Mouse (Mus musculus) c-Kit-positive CD71-positive TER-119-negative erythroid progenitor cells, embryonic 14.5 days (primary cell): ENCODE measurements at regions not wholly inside any gene's neighbourhood (a gene's known extent, or its start where the extent isn't known, plus 50 kb on each side); places are given as distances from the start of the nearest gene placed in this dataset.

Experiments used
- DNase-seq: peaks from one replicate; pipeline ENCODE4 v3.0.0-alpha.2; 2013; ENCODE audit warnings: low read depth

DNA sequence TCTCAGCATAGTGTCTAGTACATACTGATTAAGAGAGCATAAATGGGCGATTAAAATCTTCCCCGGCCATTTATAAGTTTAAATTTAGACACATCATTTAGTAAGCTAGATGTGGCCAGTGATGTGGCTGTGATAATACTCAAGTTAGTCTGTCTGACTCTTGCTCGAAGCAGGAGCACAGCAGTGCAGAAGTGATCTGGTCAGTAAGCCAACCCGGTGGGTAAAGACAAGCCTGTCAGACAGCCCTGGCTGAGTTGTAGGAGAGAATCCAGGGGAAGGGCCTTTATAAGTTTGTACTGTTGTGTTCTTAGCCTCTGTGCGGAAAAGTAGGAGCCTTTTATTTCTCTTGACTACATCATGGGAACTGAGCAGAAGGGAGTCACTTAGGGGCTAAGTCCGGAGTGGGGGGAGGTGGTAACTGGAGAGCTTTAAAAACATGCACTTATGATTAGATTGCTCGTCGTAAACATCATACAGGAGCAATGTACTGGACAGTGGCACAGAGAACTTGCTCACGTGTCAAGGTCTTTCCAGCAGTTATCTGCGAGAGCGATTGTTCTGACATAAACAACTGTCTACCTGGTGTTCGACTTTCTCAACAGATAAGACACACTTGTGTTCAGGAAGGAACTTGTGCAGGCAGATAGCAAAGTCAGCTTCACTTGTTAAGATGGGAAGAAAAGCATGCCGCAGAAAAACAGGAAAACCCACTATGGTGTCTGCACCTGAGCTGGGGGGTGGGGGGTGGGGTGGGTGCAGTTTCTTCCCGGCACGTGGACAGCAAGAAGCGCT is 122.5 kb upstream of the Zeb2 start:
- peak; percentile 56 for DNase-seq

DNA sequence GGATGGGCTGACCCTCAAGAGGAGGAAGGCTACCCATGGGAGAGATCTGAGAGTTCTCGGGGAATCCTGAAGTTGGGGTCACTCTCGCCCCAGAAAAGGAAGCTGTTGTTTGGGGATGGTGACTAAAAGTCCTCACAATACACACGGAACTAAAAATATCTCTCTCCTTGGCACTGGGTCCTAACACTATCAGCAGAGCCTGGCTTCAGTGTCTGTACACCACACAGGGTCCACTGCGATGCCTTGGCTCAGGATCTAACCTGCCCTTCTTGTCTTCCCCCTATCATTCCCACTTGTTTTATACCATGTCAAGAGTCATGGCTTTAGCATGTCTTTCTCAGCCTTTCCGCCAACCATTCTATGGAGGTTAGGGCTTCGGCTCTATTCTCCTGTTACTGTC is 121.8 kb upstream of the Zeb2 start:
- no peak for DNase-seq

DNA sequence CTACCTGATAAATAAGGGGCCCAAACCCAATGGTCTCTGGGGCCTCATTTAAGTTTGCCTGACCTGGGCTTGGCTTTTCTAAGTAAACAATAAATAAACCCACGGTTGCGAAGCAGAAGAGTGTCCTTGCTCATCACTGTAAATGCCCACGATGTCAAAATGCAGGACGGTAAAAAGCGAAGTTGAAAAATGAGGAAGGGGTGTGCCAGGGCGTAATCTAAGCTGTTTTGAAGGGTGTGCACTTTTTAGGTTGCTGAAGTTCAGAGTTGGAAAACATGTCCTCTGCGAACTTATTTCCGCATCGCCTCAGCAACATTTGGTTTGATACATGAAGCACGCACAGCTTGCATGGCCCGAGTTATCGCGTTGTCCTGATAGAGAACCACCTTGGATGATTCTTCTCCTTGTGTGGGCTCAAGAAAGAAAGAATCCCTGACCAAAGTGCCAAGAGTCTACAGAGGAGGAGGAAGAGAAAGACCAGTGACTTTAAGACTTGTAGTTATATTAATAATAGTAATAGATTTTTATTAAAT is 119.0 kb upstream of the Zeb2 start:
- no peak for DNase-seq

DNA sequence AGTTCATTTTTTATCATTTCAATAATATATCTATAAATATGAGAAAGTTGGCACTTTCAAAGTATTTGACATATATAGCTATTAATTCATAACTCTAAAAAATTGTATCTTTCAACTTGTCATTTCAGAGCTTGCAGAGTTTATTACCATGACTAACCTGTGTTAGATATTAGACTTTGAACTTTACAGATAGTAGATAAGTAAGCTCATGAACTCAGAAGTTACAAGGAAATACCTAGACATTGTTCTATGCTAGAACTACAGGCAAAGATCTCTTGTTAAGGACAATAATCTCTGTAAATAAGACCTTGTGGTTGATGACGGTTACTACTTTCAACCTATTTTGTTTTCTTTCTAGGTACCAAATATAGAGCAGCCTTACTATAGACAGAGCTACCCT is 117.0 kb upstream of the Zeb2 start:
- no peak for DNase-seq

DNA sequence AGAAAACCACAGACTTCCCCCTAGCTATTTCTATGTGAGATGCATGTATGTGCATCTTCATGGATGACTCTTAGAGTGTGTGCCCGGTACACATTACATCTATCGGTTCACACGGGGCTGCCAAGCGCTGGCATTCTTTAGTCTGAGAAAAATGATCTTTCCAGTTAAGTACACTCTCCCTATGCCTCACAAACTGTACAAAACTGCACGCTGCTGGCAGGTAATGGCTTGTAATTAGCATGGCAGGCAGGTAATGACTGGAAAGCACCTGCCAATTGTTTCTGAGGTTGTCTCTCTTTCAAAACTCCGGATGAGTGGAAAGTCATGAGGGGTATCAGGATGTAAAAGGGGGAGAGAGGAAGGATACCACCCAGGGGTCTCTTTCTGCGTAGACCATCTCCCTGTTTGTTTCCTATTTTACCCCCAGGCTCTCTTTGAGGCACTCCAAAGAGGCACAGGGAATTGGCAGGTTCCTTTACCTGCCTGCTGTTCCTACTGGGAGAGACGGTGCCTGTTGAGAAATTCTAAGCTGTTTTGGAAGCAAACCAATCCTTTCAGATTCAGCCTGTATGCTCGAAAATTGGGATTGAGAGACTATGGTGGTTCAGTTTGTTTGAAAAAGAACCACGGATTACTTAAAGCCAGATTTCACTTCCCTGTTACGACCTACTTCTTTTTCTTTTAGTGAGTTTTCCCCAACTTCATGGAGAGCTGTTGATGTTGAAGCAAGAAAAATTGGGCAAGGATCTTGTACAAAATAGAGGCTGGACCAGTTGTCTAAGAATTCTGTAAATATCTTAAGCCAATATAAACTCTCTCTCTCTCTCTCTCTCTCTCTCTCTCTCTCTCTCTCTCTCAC is 113.4 kb upstream of the Zeb2 start:
- DNase-seq: no peak

DNA sequence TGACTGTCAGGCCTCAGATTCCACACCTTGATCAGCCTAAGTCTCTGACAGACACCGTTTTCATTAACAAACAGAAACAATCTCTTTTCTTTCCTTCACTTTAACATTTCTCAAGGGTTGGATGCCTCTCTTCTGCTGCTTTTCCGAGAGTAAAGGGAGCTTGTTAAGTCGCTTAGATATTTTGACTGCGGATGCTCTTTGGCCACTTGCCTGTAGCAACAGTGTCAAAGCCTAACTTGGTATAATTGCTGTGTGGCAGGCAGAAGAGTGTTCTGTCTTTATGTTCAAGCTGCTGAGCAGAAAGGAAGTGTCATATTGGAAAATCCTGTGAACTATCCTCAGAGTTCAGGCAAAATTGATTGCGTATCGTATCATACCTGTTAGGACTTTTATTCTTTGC is 112.3 kb upstream of the Zeb2 start:
- DNase-seq: no peak

DNA sequence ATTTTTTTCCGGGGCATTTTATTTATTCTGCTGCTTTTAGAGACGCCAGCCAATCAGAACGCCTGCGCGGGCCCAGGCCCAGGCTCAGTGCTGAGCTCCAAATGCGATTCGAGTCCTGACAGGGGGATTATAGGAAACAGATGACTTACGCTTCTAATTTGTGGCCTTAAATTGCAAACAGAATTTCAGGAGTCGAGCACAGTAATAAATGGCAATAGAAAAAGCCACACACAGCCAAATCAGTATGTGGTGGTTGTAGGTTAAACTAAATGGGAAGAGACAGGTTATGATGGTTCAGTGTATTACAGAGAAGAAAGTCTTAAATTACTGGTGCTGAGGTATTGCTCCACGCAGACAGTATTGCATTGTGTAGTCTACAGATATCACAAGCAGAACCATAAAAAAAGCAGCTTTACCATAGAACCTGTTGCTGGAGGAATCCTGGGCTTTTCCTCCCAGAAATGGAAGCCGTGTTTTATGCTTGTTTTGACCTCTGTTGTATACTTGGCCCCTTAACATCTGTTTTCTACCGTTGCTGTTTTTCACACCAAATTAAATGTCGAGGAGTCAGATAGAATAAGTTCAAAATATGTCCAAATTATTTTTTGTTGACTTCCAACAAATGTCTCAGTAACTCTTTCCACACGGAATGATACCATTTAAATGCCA is 110.2 kb upstream of the Zeb2 start:
- no peak for DNase-seq

DNA sequence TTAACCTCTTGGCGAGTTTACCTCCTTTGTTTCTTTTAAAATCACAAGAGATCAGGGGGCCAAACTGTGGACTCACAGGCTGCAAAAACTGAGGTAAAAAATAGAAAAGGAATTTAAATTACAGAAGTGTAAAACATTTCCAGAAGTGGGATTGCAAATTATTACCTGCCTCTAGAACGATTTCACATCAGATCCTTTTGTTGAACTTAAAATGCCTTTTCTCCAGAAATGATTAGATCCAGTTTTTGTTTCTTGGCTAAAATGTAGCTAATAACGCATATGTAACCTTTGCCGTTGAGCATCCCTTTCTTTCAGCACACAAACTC is 108.8 kb upstream of the Zeb2 start:
- no peak for DNase-seq

DNA sequence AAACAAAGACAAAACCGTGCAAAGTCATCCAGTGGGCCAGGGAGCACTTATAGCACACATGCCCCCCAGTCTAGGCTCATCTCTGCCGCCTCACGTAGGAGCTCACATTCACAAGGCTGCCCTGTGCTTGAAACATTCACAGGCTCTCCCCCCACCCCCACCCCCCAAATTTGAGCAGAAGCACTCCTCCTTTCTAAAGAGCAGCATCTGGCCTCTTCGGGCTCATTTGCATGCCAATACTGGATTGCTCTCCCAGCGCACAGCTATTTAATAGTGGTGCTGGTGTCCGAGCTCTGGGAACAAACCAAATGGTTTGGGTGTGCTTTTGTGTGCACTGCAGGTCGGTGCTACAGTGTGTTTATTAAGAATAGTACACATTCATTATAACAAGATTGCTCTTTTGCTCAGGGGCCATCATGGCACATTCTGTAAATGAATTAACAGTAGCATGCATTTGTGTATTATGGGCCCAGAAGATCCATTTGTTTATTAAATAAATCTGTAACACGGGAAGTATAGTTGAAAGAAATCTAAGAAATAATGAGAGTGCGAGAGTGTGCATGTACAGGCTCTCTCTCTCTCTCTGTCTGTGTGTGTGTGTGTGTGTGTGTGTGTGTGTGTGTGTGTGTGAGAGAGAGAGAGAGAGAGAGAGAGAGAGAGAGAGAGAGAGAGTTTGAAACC is 108.3 kb upstream of the Zeb2 start:
- no peak for DNase-seq

DNA sequence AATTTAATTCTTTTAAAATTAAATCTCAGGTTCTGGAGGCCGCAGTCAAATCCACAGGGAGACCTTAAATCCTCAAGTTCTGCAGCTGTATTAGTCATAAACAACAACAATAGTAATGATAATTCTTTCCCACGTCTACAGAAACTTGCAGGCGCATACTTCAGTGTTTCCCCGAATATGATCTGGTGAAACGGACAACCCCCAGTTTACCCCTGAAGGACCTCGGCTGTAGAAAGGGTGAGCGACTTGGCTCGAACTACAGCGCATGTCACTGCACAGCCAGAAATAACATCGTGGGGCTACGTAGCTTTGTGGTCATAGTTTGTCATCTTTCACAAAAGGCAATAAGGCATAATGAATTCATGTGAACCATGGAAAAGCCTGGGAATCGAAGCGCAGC is 105.0 kb upstream of the Zeb2 start:
- DNase-seq: no peak

DNA sequence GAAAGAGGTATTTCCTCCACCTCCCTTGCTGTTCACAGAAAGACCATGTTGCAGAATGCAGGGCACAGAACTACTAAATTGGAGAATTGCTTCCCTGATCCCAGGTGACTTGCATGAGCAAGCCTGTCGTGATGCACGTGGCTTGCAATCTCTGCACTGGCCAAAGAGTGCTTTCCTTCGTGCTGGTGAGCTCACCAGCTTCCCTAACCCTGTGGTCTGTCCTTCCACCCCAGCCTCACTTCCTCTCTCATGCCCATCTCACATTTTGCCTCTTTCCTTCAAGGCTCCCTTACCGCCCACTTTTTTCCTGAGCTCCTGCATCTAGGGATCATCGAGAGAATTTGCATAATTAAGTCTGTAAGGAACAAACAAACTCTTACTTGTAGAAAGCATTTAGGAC is 102.7 kb upstream of the Zeb2 start:
- no peak for DNase-seq

DNA sequence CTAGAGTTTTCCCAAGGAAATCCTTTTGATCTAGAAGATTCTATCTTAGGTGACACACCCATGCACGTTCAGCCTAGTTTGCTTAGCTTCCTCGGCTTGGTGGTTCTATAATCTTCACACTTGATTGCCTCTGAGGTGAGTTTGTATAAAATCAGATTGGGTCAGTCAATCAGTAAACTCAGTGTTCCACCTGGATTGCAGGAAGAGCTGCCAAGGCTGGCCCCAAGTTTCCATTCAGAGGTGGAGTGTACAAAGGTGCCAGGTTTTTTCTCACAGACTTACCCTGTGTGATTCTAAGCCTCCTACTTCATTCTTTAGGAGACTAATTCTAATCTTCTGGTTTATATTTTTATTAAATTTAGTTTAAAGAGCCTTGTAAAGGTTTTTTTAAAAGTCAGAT is 95.6 kb upstream of the Zeb2 start:
- no peak for DNase-seq

DNA sequence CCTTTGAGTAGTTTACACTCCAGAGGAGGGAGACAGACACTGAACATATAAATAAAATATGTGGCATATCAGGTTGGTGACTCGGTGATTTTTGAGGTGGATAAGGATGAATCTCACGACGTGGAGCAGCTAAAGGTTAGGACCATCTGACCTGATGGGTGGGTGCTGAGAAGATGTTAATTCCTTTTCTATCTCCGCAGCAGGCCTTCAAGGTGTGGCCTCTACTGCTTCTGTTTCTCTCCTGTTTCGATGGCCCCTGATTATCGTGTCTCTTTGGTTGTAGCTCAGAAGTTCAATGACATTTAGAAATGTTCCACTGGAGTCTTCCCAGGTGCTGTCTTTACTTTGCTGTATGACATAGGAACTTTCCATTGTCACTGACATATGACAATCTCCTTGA is 91.3 kb upstream of the Zeb2 start:
- DNase-seq: no peak

DNA sequence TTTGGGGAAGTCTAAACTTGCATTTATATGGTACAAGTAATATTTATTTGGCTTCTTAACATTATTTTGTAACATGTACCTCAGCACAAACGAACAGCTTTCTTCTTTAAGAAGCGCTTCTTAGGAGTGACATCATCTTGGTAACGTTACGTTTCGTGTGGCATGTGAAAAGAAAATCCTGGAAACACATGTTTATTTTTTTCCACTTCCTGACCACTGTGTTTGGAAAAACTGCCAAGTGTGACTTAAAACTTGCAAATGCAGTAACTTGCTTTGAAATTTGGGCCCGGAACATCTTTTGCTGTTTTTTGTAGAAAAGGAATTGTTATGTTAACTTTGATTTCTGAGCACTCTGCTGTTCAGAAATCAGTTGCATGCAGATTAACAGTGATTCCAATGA is 88.6 kb upstream of the Zeb2 start:
- no peak for DNase-seq

DNA sequence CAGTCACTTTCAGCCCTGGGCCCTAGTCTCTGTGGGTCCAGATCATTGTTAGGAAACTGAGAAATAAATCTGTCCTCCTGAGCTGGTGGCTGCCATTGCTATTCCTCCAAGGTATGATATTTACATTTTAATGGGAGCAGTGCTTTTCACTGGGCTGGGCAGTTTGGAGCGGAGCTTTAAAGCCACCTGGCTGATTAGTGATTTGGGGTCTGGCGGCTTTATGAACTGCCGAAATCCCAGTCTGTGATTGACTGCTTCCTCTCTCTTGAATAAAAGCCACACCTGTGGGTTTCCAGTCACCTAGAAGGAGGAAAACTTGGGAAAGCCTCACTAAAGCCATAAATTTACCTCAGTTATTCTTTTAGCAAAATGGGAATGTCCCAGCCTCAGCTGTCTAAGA is 88.0 kb upstream of the Zeb2 start:
- no peak for DNase-seq

DNA sequence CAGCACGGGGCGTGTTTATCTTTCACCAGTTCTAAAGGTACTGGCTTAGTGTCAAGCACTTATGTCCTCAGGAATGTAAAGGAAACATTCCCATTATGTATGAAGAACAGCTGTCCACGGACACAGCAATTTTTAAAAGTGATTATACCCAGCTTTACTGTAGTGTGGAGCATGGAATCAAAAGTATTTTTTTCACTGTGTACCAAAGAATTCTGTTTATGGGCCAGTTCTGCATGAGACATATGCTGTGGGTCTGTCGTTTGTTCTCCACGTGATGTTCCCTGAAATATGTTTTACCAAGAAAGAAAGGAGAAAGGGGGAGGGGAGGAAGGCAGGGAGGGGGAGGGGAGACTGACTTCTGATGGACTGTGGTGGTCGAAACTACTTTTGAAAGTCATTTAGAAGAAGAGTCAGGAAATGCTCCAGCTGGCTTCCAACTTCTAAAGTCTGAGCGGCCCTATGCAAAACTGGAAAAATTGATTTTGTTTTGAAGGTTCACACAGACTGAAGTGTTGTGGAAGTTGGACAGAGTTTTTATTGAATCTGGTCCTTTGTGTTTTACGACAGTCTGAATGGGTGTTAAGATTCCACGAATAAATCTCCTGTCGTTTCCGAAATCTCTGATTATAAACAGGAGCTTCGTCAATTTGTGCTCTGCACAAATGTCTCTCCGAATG is 80.9 kb upstream of the Zeb2 start:
- DNase-seq: no peak

DNA sequence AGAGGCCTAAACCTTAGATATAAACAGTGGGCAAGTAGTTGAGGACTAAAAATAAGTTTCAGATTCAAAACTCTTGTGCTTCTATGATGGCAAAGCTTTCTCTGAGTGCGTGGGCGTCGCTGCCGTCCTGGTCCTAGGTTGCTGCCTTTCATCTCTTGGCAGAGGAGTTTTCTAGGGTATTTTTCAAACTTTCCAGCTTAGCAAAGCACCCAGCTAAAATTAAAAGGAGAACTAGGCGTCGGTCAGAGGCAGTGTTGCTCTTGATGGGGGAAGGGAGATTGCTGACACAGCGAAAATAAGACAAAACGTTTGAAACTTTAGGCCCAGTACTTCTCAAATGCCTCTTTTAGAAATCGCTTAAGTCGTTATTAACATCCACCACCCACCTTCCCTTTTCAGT is 80.1 kb upstream of the Zeb2 start:
- no peak for DNase-seq

DNA sequence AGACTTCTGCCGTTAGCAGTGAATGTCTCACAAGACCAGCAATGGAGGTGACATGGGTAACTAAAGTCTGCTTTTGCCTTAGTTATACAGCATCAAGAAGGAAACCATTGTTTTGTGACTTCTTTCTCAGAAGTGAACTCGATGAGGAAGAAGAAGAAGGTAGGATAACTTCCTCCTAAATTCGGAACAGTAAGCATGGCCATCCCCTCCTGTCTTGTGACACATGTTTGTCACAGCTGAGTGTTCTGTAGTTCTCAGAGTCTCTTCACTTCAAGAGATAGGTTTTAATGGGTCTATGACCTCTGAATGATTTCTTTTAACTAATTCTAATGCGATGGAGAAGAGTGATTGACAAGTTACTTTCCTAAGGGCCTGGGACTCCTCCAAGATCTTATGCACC is 79.3 kb upstream of the Zeb2 start:
- DNase-seq: no peak

DNA sequence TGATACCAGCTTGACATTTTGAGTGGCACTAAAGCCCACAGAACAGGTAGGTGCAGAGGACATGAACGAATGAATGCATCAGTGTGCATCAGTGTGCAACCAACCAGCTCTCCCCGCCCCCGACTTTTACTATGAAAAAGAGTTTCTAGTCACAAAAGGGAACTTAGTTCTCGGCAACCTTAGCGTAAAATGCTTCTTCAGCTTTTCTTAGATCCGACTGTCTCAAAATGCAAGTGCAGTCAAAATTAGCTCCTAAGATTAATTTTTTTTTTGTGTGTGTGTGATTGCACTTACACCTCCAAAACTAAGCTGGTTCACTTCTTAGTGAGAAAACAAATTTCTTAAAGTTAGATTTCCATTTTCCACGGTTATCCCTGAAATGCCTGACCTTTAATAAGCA is 77.1 kb upstream of the Zeb2 start:
- no peak for DNase-seq

DNA sequence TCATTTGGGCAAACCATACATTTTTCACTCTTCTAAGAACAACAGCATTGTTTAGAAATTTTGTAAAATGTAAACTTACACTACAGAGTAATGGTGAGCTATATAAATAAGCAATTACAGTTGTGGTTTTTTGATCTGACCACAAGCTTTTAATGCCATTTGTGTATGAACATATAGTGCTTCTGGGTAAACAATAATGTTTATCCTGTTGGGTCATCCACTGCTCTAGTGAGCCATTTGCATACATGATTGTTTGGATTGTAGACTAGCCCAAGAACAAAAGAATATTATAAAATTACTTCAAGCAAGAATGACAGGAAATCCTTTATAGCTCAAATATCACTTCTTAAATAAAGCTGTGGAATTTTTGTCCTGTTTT is 68.4 kb upstream of the Zeb2 start:
- no peak for DNase-seq

DNA sequence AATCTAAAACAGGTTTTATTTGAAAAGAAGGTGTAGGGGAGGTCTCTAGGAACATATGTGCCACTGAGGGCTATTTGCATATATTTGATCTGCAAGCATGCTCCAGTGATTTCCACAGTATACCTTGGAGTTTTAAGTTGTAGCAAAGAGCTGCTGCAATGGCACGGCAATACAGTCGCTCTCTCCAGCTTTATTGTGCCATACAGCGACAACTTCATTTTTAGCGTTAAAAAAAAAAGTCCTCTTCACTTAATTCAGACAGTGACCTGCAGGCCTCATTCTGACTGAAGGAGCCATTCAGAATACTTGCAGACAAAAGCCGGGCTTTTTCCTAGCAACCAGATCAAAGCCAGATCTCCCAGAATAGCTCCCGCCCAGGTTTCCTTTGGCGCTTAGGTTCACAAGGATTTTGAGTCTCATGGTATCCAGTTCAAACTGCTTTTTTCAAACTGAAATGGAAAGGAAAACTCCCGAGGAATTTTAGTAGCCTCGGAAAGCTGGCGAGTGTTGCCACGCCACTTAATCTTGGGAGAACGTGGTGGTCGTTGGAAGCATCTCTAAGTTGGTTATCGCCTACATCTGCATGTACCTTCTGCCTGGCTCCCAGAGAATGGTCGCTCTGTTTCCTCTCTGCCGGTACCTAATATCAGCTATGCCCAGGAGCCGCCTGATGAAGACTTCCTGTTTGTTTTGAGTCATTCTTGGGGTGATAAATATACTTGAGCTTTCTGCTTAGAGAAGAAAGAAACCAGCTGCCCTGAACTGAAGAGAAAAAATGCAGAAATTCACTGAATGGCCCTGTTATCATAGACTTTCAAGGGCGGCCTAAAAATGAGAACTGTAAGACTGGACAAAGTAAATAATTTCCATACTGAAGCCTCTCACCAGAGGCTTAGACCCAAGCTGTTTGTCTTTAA is 67.8 kb upstream of the Zeb2 start:
- peak; percentile 48 for DNase-seq
